Mouse (Mus musculus) erythroblast, embryonic 14.5 days (primary cell): ENCODE measurements around the gene Ptgs2.

Experiments
- GATA1 ChIP-seq: IDR thresholded peaks from 2 replicates; pipeline ENCODE4 v1.6.1; 2012; ENCODE audit warnings: low read length, inconsistent platforms, mixed read lengths
- TAL1 ChIP-seq: IDR thresholded peaks from 3 replicates; pipeline ENCODE4 v1.6.1; 2012; ENCODE audit warnings: low read length, inconsistent platforms, mixed read lengths

- TF ChIP-seq GATA1 (no peak), TAL1 (no peak)
Observed at GRCm38 (mm10) chr1:150104228-150104720, 4.4 kb downstream of the Ptgs2 start.
